Mouse (Mus musculus): ENCODE measurements around the gene Pacsin2. TPM values are rescaled to one million over a fixed set of nuclear protein-coding genes. Genes with fewer than 3 reads are reported as not detected.

The Pacsin2 gene
- total RNA-seq, 2 experiments from 2014 or later = 101 to 106 TPM

GRCm38 (mm10) chr15:83452219-83452760, 12.1 kb downstream of the Pacsin2 start:
- no peak for DNase-seq (ENCODE audit: low spot score in 2 of 2)

DNA sequence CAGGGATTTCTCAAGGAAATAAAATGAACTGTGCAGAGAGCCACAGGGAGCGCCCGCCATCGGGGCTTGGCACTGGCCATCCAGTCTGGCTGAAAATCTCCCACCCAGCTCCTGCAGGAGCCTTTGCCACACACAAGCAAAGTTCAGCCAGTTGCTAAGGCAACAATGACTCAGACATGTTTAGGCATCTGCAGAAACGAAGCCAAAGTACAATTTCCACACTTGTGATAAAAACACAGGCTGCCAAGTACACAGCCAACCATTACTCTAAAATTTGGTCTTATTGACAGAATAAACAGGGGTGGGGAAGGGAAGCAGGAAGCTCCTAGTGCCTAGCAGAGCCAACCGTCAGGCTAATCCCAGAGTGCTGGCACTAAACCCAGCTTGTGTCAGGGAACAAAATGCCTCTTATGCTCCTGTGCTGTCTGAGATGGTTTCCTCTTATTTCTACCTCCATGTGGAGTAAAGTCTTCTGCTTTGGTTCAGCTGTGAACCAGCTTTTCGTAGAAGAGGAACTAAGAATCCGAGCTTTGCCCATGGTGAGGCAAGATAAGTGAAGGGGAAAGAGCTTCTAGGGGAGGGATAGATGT, 12.7 kb downstream of the Pacsin2 start:
- peak; percentile 48 to 83 for DNase-seq (ENCODE audit: low spot score in 2 of 2)

DNA sequence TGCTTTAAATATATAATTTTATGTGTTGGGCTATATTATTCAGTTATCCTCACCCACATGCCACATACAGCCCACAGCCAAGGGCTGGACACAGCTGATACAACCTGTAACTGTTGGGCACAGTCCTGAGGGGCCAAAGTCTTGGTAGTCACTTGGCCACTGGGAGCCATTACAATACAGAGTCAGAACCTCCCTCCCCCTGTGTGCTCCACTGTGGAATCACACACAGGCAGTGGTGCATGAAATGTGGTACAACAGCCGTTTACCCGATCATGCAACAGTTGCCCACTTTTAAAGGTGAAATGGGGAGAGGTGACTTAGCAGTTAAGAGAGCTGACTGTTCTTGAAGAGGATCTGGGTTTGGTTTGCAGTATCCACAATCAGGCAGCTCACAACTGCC, 14.4 kb downstream of the Pacsin2 start:
- DNase-seq (ENCODE audit: low spot score in 2 of 2) = no peak

DNA sequence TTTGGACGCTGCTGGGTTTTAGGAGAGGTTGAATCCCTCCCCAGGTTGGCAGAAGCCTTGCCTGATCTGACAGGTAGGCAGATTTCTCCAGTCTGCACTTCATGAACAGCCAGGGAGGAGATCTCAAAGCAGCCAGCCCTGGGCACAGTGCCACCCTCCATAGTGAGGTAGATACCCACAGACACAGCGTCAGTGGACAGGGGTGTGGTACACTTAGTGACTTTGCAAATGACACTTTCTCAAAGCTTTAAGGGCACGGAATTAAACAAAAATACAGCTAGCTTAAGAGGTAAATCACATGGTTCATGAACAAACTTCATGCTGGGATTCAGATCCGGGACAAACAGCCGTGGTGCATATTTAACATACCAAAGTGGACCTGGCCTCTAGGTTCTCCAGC, 15.8 kb downstream of the Pacsin2 start:
- DNase-seq (ENCODE audit: low spot score in 2 of 2) = no peak

- peak; percentile 76 to 87 for DNase-seq (ENCODE audit: low spot score in 2 of 2)
Measured at GRCm38 (mm10) chr15:83447791-83448544, 16.4 kb downstream of the Pacsin2 start.

- DNase-seq (ENCODE audit: low spot score in 2 of 2) = no peak
Measured at GRCm38 (mm10) chr15:83445908-83446307, 18.5 kb downstream of the Pacsin2 start.

DNA sequence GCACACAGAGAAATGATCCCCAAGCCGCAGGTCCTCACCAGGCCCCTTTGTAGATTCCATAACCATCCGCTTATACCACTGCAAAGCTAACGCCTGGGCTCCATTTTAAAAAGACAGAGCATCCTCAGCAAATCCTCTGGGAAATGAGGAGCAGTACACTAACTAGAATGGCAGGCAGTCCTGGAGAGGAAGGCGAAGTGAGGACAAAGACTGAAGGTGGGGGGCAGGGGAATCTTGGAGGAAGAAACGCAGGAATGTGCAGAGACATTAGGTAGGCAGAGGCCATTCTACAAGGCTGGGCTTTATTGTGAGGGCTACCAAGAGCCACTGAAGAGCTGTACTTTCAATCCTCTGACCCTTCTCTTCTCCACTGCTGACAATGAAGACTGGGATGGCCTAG, 19.0 kb downstream of the Pacsin2 start:
- DNase-seq (ENCODE audit: low spot score in 2 of 2) = no peak

GRCm38 (mm10) chr15:83444425-83444824, 20.0 kb downstream of the Pacsin2 start:
- no peak for DNase-seq (ENCODE audit: low spot score in 2 of 2)

- no peak for DNase-seq (ENCODE audit: low spot score in 2 of 2)
Measured at GRCm38 (mm10) chr15:83442495-83443037, 21.8 kb downstream of the Pacsin2 start.

DNA sequence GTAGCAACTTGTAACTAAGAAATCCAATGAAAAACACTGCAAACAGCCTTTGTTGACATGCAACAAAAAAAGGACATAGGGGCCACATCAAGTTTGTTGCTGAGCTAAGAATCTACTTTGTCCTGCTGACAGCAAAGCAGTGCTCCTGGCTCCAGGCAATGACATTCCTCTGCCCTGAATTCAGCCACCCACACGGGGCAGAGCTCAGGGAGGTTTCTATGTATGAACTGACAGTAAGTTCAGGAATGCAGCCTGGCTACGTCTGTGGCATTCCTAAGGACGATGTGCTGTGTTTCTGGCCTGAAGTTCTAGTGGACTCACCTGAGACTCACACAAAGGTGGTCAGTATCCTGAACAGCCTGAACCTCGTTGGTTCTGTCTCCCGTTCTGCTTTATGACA, 23.7 kb downstream of the Pacsin2 start:
- no peak for DNase-seq (ENCODE audit: low spot score in 2 of 2)

DNA sequence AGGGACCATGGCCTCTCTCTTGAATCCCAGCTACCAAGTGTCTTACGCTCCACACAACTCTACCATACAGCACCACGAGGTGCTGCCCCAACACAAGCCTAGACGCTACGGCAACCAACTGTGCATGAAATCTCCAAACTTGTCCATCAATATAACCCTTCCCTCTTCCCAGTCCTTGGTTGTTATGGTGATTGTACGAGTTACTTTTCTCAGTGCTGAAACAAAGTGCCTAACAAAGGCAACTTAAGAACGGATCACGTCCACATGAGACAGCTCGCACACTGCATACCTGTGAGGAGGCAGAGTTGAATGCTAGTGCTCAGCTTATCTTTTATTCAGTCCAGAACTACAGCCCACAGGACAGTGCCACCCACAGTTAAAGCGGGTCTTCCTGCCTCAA, 27.9 kb downstream of the Pacsin2 start:
- no peak for DNase-seq (ENCODE audit: low spot score in 2 of 2)

GRCm38 (mm10) chr15:83435324-83436090, 28.9 kb downstream of the Pacsin2 start:
- DNase-seq (ENCODE audit: low spot score in 2 of 2) = peak in 1 of 2 experiments; percentile 64

DNA sequence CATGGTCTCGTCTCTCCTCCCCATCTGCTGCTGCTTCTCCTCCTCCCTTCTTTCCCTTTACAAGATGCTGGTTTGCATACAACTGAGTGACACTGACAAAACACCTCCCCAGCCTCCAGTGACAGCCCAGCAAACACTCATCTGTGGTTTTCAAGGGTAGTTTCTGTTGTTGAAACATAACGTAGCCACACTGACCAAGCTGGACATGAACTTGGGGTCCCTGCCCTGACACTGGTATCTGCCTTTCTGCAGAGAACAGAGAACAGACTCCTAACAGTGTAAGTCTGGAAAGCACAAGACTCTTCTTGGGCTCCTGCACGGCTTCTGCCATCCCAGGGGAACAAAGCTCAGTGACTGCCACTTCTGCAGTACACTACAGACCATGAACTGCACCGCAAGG, 29.7 kb downstream of the Pacsin2 start:
- no peak for DNase-seq (ENCODE audit: low spot score in 2 of 2)

DNA sequence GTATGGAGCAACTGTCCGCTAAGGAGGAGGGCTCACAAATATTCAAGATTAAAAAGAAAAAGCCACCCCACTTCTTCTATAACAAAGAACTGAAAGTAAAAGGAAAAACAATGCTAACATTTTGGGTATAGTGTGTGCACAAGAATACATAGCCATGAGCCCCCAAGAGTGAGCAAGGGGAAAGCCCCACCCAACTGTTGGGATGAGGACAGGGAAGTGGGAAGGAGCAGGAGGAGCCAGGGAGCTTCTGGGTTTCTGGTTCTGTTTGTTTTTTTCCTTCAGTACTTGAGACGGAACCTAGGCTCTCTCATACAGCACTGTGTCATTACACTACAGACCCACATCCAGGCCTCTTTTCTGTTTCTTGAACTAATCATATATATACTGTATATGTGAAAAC, 31.1 kb downstream of the Pacsin2 start:
- no peak for DNase-seq (ENCODE audit: low spot score in 2 of 2)

DNA sequence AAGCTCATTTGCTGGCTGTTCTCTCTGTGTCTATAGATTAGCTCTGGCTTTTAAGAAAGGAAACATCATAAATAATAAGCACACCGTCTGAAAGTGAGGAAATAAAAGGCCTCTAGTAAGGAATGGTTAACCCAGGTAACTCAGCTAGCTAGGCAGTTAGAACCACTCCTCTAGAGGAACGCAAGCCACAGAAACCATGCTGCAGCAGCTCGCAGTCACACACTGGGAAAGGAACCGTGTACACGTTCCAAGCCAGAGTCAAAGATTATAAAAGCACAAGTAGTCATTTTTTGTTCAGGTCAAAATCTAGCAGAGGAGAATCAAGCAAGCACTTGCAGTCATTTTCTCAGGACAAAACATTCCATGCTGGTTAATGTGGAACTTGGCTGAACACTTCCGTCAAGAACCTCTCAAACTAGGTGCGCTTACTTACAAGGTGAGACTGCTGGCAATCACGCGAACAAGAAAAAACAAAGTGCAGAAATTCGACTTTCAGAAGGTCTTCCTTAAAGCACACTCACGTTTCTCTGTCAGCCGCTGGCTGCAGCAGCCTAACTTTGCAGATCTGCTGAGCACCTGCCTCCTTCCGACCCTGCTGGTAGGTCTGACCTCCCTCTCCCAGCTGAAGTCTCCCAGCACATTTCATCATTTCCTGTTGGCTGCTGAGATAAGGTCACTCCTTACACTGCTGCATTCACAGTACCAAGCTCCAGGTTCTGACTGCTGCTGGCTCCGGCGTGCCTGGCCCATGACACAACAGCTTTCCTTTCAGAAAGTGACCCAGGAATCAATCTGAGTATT, 32.0 kb downstream of the Pacsin2 start:
- DNase-seq (ENCODE audit: low spot score in 2 of 2) = no peak

DNA sequence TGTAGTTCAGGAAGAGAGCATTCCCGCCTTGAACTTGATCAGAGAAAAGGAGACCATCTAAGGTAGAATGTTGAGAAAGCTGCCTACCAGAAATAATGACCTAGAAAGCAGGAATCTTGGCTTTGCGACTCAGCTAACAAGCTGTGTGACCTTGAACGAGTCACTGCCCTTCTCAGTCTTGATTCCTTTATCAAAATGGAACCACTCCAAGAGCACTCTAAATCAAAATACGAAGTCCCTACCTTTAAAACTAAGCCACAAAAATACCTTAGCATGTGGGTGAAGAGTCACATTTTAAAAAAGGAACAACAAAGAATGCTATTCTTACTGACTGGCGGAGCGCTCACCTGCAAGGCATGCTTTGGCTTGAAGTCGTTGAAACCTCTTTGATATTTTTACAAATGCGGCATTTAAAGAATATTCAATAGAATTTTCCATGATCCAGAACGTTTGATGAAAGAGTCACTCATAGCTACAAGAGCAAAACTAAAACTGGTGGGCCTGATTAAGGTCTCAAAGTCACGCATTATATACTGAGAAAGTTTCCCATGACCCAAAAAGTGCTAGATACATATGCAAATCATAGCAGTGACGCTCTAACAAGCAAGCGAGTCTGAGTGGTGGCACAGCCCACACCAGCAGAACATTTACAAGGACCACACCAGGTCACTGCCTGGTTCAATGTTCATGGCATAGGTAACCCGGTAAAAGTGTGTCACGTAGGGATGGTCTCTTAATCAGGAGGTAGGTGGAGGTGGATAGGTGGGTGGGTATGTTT, 33.2 kb downstream of the Pacsin2 start:
- DNase-seq (ENCODE audit: low spot score in 2 of 2) = no peak

DNA sequence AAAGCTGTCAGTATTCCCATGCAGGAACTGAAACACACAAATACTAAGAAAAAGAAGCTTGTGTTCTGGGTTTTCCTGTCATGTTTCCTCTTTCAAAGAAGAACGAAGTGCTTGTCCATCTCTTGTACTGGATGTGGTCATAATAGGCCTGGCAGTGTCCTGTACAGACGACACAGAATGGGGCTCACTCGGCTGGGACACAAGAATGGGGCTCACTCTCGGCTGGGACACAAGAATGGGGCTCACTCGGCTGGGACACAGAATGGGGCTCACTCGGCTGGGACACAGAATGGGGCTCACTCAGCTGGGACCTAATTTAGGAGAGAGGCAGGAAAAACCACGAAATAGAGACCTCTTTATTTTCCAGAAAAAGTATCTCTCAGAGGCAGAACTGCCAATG, 34.0 kb downstream of the Pacsin2 start:
- DNase-seq (ENCODE audit: low spot score in 2 of 2) = no peak

DNA sequence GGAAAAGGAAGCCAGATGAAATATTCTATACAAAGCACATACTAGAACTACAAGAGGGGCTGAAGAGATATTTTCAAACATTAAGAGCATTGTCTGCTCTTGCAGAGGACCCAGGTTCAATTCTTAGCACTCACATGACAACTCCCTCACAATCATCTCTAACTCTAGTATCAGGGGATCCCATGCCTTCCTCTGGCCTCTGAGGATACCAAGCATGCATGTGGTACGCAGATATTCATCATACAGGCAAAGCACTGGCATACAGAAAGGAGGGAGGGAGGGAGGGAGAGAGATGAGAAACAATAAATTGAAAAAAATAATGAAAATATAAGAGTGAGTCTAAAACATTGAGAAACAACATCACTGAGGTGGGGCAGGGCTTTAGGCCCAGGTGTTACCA, 35.8 kb downstream of the Pacsin2 start:
- DNase-seq (ENCODE audit: low spot score in 2 of 2) = no peak

DNA sequence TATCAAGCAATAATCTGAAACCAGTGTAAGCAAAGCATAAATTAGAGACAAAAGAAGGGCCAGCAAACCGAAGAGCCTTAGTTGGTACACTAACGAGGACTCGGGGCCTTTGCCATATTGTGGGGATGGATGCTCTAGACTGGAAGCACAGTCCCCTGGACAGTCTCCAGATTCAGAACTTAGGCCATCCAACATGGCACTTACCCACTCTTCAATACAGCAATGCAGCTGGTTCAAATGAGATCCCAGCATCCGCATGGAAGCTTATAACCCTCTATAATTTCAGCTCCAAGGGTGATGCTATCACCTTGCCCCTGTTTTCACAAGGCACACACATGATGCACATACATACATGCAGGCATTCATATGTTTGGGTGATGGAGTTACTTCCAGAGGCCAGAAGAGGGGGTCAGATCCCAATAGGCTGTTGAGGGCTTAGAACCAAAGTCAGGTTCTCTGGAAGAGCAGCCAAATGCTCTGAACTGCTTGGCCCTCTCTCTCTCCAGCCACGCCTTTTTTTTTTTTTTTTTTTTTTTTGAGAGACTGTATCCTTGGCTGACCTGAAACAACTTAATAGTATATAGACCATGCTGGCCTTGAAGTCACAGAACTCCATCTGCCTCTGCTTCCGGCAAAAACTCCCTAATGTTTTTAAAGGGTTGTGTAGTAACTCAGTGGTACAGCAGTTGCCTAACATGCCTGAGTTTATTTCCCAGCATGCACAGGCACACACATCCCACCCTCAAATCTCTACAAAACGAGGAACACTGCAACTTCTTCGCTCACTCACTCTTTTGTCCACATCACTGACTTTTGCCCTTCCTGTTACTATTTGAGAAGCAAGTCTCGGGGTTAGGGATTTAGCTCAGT, 36.9 kb downstream of the Pacsin2 start:
- no peak for DNase-seq (ENCODE audit: low spot score in 2 of 2)
